Mouse (Mus musculus) cortical plate, adult 2 months (tissue): Measurements from ENCODE around the gene Gm10337. TPM values are rescaled to one million over a fixed set of nuclear protein-coding genes. Genes with fewer than 3 reads are reported as not detected.
A peak's percentile ranks its signal among the peaks of the same experiment; 100 is the strongest.

Experiments
- H3K27ac ChIP-seq: fragments of 200-500 bp; 2 replicates; pipeline ENCODE4 v1.5.1; 2012; ENCODE audit warnings: low read length, control low read depth, inconsistent platforms; ENCODE audit not compliant: insufficient read depth
- H3K4me1 ChIP-seq: fragments of 200-500 bp; 2 replicates; pipeline ENCODE4 v1.6.1; 2011; ENCODE audit warnings: low read length; ENCODE audit not compliant: control insufficient read depth, insufficient read depth
- H3K4me3 ChIP-seq: fragments of 200-500 bp; 2 replicates; pipeline ENCODE4 v1.5.1; 2011; ENCODE audit warnings: mild to moderate bottlenecking, low read length, control low read depth; ENCODE audit not compliant: insufficient read depth
- CTCF ChIP-seq: fragments of 200-500 bp; IDR thresholded peaks from 2 replicates; pipeline ENCODE4 v1.5.1; 2011; ENCODE audit warnings: mild to moderate bottlenecking, control low read depth, low read length; ENCODE audit not compliant: insufficient read depth; ENCODE audit errors: extremely low read depth
- POLR2A ChIP-seq: fragments of 200-500 bp; IDR thresholded peaks from 2 replicates; pipeline ENCODE4 v1.6.1; 2011; ENCODE audit warnings: mild to moderate bottlenecking, low read length, control low read depth; ENCODE audit not compliant: insufficient read depth; ENCODE audit errors: extremely low read depth
- polyA plus RNA-seq: library from polyadenylated mRNA; depleted of rRNA; stranded (reverse); fragments of >200 nt; gene quantifications from 2 replicates; pipeline ENCODE4 v1.2.3, GENCODE M21; 2012

Gene Gm10337
- polyA plus RNA-seq, 1 experiment, result not detected

GRCm38 (mm10) chr15:102499370-102499769 lies 4.2 kb upstream of the Gm10337 start:
- Histone ChIP-seq H3K4me3 (no peak overlapping the region), H3K4me1 (peaks cover 1% of the 10 kb centered on the region; the same call in 1 of the 2 replicates), H3K27ac (no peak overlapping the region)
- TF ChIP-seq POLR2A (0 out of 2 replicates have a peak, but pooled peaks have one; percentile 23), CTCF (no peak)

- H3K4me1 ChIP-seq, result peaks cover 1% of the 10 kb centered on the region; the same call in 1 of the 2 replicates
- no peak overlapping the region for H3K27ac ChIP-seq
- H3K4me3 ChIP-seq, result no peak overlapping the region
- TF ChIP-seq CTCF (no peak), POLR2A (no peak)
Measured at GRCm38 (mm10) chr15:102499851-102500250, 3.7 kb upstream of the Gm10337 start.

- TF ChIP-seq POLR2A (no peak), CTCF (no peak)
- Histone ChIP-seq H3K4me1 (peaks cover 1% of the 10 kb centered on the region; the same call in 1 of the 2 replicates), H3K4me3 (no peak overlapping the region), H3K27ac (no peak overlapping the region)
Measured at GRCm38 (mm10) chr15:102500479-102500878, 3.0 kb upstream of the Gm10337 start.

GRCm38 (mm10) chr15:102501084-102501814 lies 2.3 kb upstream of the Gm10337 start:
- no peak overlapping the region for H3K4me3 ChIP-seq
- H3K27ac ChIP-seq, result no peak overlapping the region
- peaks cover 1% of the 10 kb centered on the region; the same call in 1 of the 2 replicates for H3K4me1 ChIP-seq
- no peak; the same call in 1 of the 2 replicates for TF ChIP-seq POLR2A
- TF ChIP-seq CTCF, result no peak

- H3K27ac ChIP-seq, result no peak overlapping the region
- H3K4me3 ChIP-seq, result no peak overlapping the region
- no peak for TF ChIP-seq CTCF
- no peak for TF ChIP-seq POLR2A
- H3K4me1 ChIP-seq, result 0 out of 2 replicates have a peak, but pooled peaks cover 1% of the 10 kb centered on the region
Measured at GRCm38 (mm10) chr15:102502254-102502840, 1.2 kb upstream of the Gm10337 start.

GRCm38 (mm10) chr15:102503924-102504782 lies 631 bp downstream of the Gm10337 start:
- H3K4me3 ChIP-seq, result no peak overlapping the region
- H3K4me1 ChIP-seq, result peaks cover 4% of the 10 kb centered on the region; the same call in 1 of the 2 replicates
- TF ChIP-seq POLR2A (no peak), CTCF (no peak)
- no peak overlapping the region for H3K27ac ChIP-seq

GRCm38 (mm10) chr15:102505073-102505769 lies 1.7 kb downstream of the Gm10337 start:
- H3K27ac ChIP-seq, result no peak overlapping the region
- TF ChIP-seq CTCF (no peak), POLR2A (0 out of 2 replicates have a peak, but pooled peaks have one; percentile 8)
- peaks cover 6% of the 10 kb centered on the region; the same call in 1 of the 2 replicates for H3K4me1 ChIP-seq
- no peak overlapping the region for H3K4me3 ChIP-seq

GRCm38 (mm10) chr15:102505770-102506463 lies 2.4 kb downstream of the Gm10337 start:
- Histone ChIP-seq H3K4me3 (no peak overlapping the region), H3K4me1 (peaks cover 6% of the 10 kb centered on the region; the same call in 1 of the 2 replicates), H3K27ac (no peak overlapping the region)
- TF ChIP-seq POLR2A, result no peak
- no peak for TF ChIP-seq CTCF

- Histone ChIP-seq H3K27ac (no peak overlapping the region), H3K4me1 (peaks cover 6% of the 10 kb centered on the region; the same call in 1 of the 2 replicates), H3K4me3 (no peak overlapping the region)
- TF ChIP-seq CTCF, result no peak
- no peak for TF ChIP-seq POLR2A
Measured at GRCm38 (mm10) chr15:102506464-102506830, 2.9 kb downstream of the Gm10337 start.
